Mouse (Mus musculus) subcutaneous adipose tissue, adult 2 months (tissue): ENCODE data around the gene Bmp6. TPM values are rescaled to one million over a fixed set of nuclear protein-coding genes. Genes with fewer than 3 reads are reported as not detected.

Source experiments
- polyA plus RNA-seq: library from polyadenylated mRNA; depleted of rRNA; stranded (reverse); fragments of >200 nt; gene quantifications from 2 replicates; pipeline ENCODE4 v1.2.3, GENCODE M21; 2012; ENCODE audit warnings: low replicate concordance; rRNA removed

Gene Bmp6
- 14.4 and 29.9 TPM in 2 replicates for polyA plus RNA-seq

GRCm38 (mm10) chr13:38344713-38345430 lies at the start of gene Bmp6:
Gene Bmp6, plus strand, starts transcription at chr13:38345107.

DNA sequence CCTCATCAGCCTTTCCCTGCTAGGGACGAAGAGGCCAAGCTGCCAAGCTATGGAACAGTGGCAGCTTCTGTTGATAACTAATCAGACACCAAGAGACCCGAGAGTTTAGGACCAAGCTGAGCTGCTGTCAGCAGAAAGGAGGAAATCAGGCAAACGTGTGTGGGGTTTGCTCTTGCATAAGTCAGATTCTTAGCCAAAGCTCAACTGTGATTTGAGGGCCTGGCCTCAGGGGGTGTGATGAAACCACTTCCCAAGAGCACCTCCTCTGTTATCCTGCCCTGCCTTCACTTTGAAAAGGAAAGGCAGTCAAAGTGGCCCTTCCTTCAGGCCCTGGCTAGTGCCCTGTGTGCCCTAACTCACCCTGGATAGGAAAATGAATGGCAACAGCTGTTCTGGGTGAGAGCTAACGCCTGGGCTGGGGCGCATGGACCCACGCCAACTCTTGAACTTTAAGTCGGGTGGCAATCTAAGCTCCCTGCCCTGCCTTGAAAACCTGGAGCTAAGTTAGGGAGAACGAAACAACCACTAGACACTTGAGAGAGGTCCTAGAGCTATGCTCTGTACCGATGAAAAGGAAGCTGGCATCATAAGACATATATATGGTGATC lies 183.9 kb downstream of the Bmp6 start, which contains the start of gene Txndc5:
Gene Txndc5, minus strand, starts transcription at position 138 of the 608 bp plus-strand sequence.

Other genes with a start within 250 kb of the Bmp6 start
- 0.27 and 5.3 TPM in 2 replicates for gene Dsp, start 193.8 kb upstream of the Bmp6 start, polyA plus RNA-seq
- 22.0 and 47.2 TPM in 2 replicates for gene Snrnp48, start 140.2 kb upstream of the Bmp6 start, polyA plus RNA-seq
- 88.1 and 224 TPM in 2 replicates for gene Txndc5, start 183.7 kb downstream of the Bmp6 start, polyA plus RNA-seq